Mouse (Mus musculus) cortical plate, adult 2 months (tissue): Measurements from ENCODE around the gene Trak1.

Source experiments
- CTCF ChIP-seq: fragments of 200-500 bp; IDR thresholded peaks from 2 replicates; pipeline ENCODE4 v1.5.1; 2011; ENCODE audit warnings: mild to moderate bottlenecking, control low read depth, low read length; ENCODE audit not compliant: insufficient read depth; ENCODE audit errors: extremely low read depth
- POLR2A ChIP-seq: fragments of 200-500 bp; IDR thresholded peaks from 2 replicates; pipeline ENCODE4 v1.6.1; 2011; ENCODE audit warnings: mild to moderate bottlenecking, low read length, control low read depth; ENCODE audit not compliant: insufficient read depth; ENCODE audit errors: extremely low read depth

GRCm38 (mm10) chr9:121505346-121505745 lies 208.0 kb downstream of the Trak1 start:
- TF ChIP-seq CTCF (no peak), POLR2A (no peak)
